Mouse (Mus musculus) ES-E14 (cell line): Measurements from ENCODE around the gene Fyn.

ENCODE experiments used
- HCFC1 ChIP-seq: IDR thresholded peaks from 2 replicates; pipeline ENCODE4 v1.6.1; 2012; ENCODE audit warnings: low read length, inconsistent platforms, borderline replicate concordance; ENCODE audit not compliant: insufficient read depth
- MAFK ChIP-seq: IDR thresholded peaks from 2 replicates; pipeline ENCODE4 v1.6.1; 2014; ENCODE audit warnings: mild to moderate bottlenecking, low read depth, low read length, inconsistent platforms; ENCODE audit not compliant: insufficient read depth
- ZNF384 ChIP-seq: IDR thresholded peaks from 2 replicates; pipeline ENCODE4 v1.6.1; 2012; ENCODE audit warnings: low read depth, low read length, inconsistent platforms

DNA sequence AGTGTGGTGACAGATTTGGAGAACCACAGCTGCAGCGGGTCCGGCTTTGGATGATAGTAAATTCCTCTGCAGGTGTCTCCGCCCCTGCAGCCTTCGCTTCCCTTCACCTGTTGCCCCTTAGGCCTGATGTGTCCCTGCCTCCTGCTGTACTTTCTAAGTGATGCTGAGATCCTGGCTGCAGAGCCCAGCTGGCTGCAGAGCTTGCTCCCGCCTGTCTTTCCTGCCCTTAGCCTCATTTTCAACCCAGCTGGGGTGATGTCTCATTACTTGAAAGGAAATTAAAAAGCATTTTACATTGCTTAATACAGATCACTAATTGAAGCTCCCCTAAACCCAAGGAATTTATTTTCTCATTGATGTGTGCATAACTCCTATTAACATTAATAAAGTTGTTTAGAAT lies 70.2 kb downstream of the Fyn start:
- TF ChIP-seq ZNF384 (no peak), HCFC1 (no peak), MAFK (no peak)
